Mouse (Mus musculus): ENCODE data around the gene Odam. TPM values are rescaled to one million over a fixed set of nuclear protein-coding genes. Genes with fewer than 3 reads are reported as not detected.

The Odam gene
- total RNA-seq (2021), result not detected
- long read RNA-seq, experiment 1, result 0 reads
- long read RNA-seq, experiment 2, result 0 reads

- no peak for DNase-seq (ENCODE audit: low spot score in 2 of 2)
Measured at GRCm38 (mm10) chr5:87884729-87885128, at the start of gene Odam. Gene Odam (plus strand): TSS chr5:87885029.

- DNase-seq (ENCODE audit: low spot score in 2 of 2), result no peak
Measured at GRCm38 (mm10) chr5:87855136-87855716, 29.6 kb upstream of the Odam start.

- no peak for DNase-seq (ENCODE audit: low spot score in 2 of 2)
Measured at GRCm38 (mm10) chr5:87870084-87870483, 14.7 kb upstream of the Odam start.

GRCm38 (mm10) chr5:87871423-87871822, 13.4 kb upstream of the Odam start:
- no peak for DNase-seq (ENCODE audit: low spot score in 2 of 2)

- no peak for DNase-seq (ENCODE audit: low spot score in 2 of 2)
Measured at GRCm38 (mm10) chr5:87925372-87925771, 40.5 kb downstream of the Odam start, which contains the start of gene Csn3. Gene Csn3 (plus strand): TSS chr5:87925579.

GRCm38 (mm10) chr5:87931603-87932002, 46.8 kb downstream of the Odam start:
- DNase-seq (ENCODE audit: low spot score in 2 of 2), result no peak

GRCm38 (mm10) chr5:87940752-87941151, 55.9 kb downstream of the Odam start:
- DNase-seq (ENCODE audit: low spot score in 2 of 2), result no peak

- no peak for DNase-seq (ENCODE audit: low spot score in 2 of 2)
Measured at GRCm38 (mm10) chr5:87942515-87942914, 57.7 kb downstream of the Odam start.

Other genes starting within 250 kb of the Odam start
- gene Csn1s1, start 218.8 kb upstream of the Odam start, total RNA-seq (2021), result not detected
- gene Csn2, start 185.4 kb upstream of the Odam start, total RNA-seq (2021), result not detected
- not detected for gene Csn1s2a, start 110.5 kb upstream of the Odam start, total RNA-seq (2021)
- gene Csn1s2b, start 76.9 kb upstream of the Odam start, total RNA-seq (2021), result not detected
- gene Prr27, start 59.3 kb upstream of the Odam start, total RNA-seq (2021), result not detected
- gene Csn3, start 40.5 kb downstream of the Odam start, total RNA-seq (2021), result not detected
- gene 2310003L06Rik, start 84.4 kb downstream of the Odam start, total RNA-seq (2021), result not detected
- not detected for gene Gm28434, start 84.5 kb downstream of the Odam start, total RNA-seq (2021)
- not detected for gene Cabs1, start 94.4 kb downstream of the Odam start, total RNA-seq (2021)
- not detected for gene Smr3a, start 117.5 kb downstream of the Odam start, total RNA-seq (2021)
- gene Smr2, start 201.5 kb downstream of the Odam start, total RNA-seq (2021), result not detected
- gene Gm11116, start 226.5 kb downstream of the Odam start, total RNA-seq (2021), result not detected